Mouse (Mus musculus): Measurements from ENCODE around the gene Klf9.

DNA sequence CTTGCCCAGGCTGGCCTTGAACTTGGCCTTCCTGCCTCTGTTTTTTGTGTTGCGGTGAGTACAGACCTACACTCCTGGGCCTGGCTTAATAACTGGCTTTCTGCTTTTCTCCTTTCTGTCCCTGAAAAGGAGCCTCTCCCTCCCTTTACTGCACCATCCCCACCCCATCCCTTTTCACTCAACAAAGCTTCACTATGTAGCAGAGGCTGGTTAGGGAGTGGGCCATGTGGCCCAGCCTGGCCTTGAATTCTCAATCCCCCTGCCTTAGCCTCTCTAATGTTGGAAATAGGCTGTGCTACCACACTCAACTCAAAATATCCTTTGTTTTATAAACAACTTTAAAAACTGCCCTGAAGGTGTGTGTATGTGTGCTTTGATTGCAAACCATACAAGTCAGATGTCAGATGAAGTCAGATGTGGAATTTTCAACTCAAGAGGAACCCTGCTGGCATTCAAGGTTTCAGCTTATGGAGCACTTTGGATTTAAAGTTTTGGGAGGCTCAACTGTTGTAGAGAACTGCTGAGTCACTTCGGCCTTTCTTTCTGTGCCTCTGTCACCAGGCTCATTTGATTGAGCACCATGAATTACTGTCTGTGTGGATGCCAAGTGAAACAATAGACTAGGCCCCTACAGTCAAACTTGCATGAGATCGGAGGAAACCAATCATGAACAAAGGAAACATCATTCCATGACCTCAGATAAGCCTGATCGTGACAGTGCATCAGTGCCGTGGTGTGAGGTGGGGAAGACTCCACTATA, 28.1 kb downstream of the Klf9 start:
- no peak for TF ChIP-seq GATA1 (IDR thresholded peaks at IDR 0.05; ENCODE audit: low read length)
- TF ChIP-seq TAL1 (IDR thresholded peaks at IDR 0.05; ENCODE audit: low read length): no peak
